Mouse (Mus musculus) left cerebral cortex, postnatal 10 days (tissue): Measurements from ENCODE around the gene Ano1. TPM values are rescaled to one million over a fixed set of nuclear protein-coding genes. Genes with fewer than 3 reads are reported as not detected.

Experiments
- DNase-seq, 2 experiments: peaks; one replicate each; pipeline ENCODE4 v3.0.0; 2021 to 2022; ENCODE audit warnings: low spot score in 2 of 2, mixed read lengths in 1 of 2; ENCODE audit errors: extremely low spot score in 1 of 2
- intact Hi-C: fragments of 180-260 bp; cut with DNase I; formaldehyde crosslinking; loops from one replicate; pipeline ENCODE4 v1.15.1; 2025
- total RNA-seq, 2 experiments: library from RNA; stranded (reverse); gene quantifications; 2 replicates each; pipeline ENCODE4 v1.2.3; 2021

Ano1 gene
- total RNA-seq, 2 experiments from 2014 or later, result 3.0 to 4.8 TPM

DNA sequence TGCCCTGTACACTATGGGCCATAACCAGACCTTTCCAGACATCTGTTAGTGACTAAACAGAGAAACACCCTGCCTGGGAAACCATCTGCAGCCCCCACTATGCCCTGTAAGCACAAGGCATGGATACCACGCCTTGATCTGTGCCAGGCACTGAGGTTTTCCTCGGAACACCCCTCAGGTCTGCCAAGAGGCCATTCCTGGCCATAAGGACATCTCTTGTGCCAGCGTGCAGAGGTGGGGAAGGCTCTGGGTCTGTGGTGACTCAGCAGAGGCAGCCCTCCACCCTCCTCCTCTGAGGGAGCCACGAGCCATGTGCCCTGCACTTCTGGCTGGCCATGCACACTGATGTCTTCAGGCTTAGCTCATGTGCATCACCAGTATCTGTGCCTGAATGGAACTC lies 138.9 kb downstream of the Ano1 start:
- intact Hi-C loops, result no loop called here
- no peak for DNase-seq

DNA sequence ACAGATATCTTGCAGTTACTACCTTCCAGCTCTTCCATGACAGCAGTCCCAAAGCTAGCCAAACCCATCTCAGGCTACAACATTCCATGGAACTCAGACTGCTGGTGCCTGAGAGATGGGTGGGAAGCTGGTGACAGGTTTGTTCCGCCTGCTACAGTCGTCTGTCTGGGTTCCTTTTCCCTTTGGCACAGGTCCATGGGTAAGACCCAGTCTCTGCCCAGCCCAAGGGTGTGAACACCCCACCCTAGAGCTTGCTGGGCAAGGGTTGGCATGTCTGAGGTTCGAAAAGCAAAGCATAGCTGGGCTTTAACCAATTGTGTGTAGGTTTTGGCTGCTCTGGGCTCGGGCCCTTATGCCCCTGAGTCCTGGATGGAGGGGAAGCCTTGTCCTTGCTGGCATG lies 139.4 kb downstream of the Ano1 start:
- intact Hi-C loops, result no loop called here
- no peak for DNase-seq

DNA sequence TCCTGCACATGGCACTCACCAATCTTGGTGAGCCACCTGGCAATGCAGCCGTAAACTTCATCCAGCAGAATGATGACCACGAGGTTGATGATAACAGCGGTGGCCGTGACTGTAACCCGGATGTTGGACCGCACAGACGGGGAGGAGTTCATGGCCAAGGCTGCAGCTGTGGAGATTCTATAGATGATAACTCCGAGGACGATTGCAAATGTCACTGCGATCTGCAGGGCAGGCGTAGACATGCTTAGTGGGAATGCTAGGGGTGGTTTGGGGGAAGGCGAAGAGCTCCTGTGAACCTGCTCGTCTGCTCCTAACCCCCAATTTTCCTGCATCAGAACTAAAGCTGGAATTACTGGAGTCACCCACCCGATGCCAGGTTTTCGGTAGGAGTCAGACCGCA lies 140.2 kb downstream of the Ano1 start:
- no peak for DNase-seq
- intact Hi-C loops, result no loop called here

DNA sequence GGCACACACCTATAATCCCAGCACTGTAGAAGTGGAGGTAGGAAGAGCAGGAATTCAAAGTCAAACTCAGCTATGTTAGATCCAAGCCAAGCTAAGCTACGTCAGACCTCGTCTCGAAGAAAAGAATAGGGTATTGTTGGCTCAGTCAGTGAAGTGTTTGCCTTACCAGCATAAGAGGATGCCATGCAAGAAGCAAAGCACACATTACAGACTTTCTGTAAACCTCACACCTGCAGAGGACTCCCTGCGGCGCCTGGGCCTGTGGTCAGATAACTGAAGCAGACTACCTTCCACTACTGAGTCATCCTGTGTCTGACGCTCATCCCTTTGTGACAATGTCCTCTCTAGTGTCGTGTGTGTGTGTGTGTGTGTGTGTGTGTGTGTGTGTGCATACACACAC lies 142.2 kb downstream of the Ano1 start:
- no peak for DNase-seq
- intact Hi-C loops, result no loop called here

DNA sequence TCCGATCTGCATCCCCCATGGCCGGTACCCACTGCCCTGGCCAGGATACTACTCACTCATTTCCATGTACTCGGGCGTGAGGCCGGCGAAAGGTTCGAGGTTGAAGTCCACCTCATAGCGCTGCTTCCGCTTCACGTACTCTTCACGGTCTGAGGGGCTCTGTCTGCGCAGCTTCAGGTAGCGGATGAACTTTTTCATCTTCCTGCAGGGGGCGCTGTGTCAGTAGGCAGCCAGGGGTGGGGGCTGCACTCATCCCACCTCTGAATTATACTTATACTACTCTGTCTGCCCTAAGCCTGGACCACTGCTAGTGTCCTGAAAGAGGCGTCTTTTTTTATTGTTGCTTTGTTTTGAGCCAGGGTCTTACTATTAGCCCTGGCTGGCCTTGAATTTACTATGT lies 143.9 kb downstream of the Ano1 start:
- intact Hi-C loops, result no loop called here
- DNase-seq, result no peak

DNA sequence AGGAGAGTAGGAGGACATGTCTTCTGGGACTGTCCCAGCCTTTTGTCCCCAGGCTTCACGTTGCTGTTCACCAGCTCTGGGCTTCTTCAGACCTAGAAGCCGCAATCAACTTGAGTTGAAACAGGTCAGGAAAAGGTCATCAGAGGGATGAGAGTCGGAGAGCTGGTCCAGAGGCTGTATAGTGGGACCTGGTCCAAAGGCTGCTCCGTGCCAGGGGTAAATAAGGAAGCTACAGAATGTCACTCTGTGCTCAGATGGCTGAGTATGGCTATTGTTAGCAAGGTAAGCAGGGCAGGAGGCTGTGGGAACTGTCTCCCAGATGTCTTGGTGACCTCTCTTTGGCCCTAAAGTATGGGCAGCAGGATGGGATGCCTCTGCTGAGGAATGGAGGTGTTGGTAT lies 147.0 kb downstream of the Ano1 start:
- intact Hi-C loops, result no loop called here
- no peak for DNase-seq

DNA sequence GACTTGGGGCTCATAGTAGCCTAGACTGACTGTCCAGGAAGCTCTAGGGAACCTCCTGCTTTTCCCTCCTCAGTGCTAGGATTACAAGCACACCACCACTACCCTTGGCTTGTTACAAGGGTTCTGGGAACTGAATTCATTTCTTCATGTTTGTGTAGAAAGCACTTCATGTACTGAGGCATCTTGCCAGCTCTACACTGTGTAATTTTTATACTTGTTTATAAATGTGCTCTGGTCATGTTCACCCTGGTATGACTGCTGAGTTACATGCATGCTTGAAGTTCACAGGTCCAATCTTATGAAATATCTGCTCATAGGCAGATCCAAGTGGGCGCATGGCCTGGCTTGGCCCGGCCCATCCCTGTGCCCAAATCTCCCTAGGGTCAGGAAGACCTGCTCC lies 147.5 kb downstream of the Ano1 start:
- no peak for DNase-seq
- intact Hi-C loops, result no loop called here

DNA sequence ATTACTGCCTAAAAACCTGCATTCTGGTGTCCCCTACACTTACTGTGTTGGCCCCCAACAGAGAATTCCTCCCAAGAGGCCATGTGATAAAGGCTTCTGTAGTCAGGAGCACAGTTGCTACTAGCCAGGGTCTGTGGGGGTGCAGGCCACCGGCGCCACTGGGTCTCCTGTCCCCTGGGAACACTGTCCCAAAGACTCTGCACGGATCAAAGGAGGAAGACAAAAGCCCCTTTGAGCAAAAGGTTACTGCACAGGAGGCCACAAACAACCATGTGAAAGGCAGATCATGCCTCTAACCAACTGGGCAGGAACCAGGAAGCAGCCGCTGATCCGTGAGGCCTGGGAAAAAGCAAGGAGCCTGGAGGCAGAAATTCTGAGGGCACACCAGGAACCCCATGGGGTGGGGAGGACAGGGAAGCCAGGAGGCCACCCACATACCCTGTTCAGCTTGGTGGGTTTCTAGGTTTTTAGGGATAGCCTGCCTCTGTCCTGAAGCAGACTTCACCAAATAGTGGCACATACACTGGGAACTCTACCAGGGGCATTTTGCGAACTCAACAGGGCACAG lies 151.4 kb downstream of the Ano1 start:
- DNase-seq, result no peak
- intact Hi-C loops, result no loop called here

DNA sequence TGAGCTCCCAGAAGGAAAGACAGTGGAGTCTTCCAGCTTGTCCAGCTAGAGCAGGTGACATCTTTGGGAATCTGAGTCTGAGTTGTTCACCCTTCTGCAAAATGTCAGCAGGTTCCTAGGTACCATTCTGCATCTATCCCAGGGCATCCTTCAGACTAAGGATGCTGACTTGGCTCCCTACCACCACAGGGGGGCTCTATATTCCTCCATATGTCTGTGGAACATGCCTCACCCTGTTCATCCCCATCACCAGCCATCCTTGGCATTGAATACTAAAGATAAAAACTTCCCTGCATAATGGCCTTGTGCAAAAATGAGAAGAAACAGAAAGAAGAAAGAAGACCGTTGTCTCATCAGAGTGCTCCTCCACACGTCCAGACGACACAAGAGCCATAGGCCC lies 162.3 kb downstream of the Ano1 start:
- peak in 1 of 2 experiments; percentile 31 for DNase-seq
- intact Hi-C loops, result loop anchor here (1.0 to 5.0 kb wide), 3 partner anchors 187 to 318 kb away; no protein-coding TSS in a partner anchor

DNA sequence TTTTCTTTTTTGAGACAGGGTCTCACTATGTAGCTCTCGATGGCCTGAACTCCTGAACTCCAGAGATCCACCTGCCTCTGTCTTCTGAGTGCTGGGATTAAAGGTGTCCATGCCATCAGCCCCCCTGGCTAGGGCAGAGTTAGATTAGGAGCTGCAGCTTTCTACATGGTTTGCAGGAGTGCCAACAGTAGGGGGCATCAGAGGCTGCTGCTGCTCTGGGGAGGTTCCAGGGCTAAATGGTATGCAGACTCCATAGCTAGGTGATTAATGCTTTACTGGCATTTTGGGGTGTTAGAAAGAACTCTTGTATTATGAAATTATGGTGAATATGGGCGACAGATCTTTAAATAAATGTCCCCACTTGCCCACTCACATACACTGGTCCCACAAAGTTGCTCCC lies 164.5 kb downstream of the Ano1 start:
- DNase-seq, result peak in 1 of 2 experiments; percentile 58
- intact Hi-C loops, result loop anchor here (5.0 kb wide), 2 partner anchors 305 to 320 kb away; no protein-coding TSS in a partner anchor

DNA sequence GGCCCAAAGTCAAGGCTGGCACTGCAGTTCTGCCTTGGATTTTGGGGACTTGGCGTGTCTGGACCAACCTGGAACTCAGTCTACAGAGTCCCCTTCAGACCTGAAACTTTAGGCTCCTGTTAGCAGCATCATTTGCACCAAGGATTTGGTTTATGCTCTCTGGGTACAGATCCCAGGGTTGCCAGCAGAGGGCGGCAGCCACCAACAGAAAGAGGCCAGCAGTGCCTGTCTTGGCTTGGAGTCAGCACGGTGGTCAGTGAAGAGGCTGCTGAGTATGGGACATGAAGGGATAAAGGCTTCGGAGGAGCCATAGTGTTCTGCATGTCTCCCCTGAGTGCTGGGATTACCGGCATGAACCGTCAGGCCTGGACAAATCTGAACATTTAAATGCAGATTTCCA lies 166.1 kb downstream of the Ano1 start:
- peak; percentile 56 to 83 for DNase-seq
- intact Hi-C loops, result loop anchor here (1.0 to 5.0 kb wide), 3 partner anchors 191 to 322 kb away; no protein-coding TSS in a partner anchor

DNA sequence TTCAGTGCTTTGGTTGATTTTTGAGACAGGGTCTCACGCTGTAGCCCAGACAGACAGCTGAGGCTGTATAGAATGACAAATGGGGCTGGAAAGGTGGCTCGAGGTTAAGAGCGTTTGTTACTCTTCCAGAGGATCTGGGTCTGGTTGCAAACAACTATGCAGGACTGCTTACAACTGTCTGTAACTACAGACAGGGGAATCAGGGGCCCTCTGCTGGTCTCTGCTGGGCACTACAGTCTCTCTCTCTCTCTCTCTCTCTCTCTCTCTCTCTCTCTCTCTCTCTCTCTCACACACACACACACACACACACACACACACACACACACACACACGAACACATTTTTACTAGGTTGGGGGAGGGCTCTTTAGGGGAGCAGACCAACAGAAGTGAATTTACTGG lies 168.2 kb downstream of the Ano1 start:
- intact Hi-C loops, result no loop called here
- DNase-seq, result peak in 1 of 2 experiments; percentile 65

DNA sequence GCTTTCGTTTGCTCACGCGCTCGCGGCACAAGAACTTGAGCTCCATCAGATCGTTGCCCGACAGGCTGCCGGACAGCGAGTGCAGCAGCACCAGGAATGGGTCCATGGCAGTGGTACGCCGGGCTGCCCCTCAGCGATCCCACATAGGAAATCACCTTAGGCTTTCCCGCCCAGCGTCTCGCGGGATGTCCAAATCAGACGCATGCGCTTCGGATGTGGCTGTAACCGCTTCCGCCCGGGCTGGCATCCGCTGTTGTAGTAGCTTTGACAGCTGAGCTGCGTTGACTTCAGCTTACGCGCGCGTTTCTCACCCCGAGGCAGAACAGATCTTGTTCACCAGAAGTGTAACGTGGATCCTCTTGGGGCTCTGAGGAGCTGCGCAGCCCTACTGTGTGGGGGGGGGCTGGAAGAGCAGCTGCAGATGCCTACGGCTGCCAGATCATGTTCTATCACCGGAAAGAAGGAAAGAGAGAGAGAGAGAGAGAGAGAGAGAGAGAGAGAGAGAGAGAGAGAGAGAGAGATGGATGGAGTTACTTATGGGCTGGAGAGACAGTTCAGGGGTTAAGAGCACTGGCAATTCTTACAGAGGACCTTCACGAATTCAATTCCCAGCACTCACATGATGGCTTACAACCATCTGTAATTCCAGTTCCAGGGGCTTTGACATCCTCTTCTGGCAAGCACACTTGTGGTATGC lies 169.3 kb downstream of the Ano1 start, which contains the start of gene Fadd:
Gene Fadd, minus strand, starts transcription at position 180 of the 697 bp plus-strand sequence.
- peak; percentile 93 to 96 for DNase-seq
- intact Hi-C loops, result no loop called here

DNA sequence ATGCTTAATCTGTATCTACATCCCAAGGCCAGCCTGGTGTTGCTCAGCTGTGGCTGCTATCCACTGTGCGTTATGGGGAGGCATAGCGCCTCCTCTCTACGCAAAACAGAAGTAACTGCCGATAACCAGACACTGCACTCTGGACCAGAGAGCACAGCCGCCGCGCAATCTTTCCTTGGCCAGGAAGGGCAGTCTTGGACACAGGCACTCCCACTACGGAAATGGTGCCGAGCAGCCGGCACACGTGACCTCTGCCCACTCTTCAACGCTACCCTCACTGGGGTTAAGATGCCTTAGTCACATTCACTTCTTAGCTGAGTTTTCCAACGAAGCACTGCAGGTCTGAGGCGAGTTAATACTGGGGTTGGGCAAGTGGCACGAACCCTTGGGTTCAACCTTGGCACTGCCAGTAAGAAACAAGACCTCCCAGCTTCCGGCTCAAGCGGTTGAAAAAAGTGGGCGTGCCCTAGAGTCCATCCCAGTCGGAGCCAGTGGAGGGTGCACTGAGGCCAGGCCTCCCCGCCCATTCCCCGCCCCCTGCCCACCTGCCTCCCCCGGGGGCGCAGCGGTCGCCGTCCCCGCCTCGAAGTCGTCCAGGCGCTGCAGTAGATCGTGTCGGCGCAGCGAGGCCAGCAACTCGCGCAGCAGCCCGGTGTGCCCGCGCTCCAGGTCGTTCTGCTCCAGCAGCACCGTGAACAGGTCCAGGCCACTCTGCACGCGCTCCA lies 170.1 kb downstream of the Ano1 start:
- intact Hi-C loops, result no loop called here
- DNase-seq, result peak; percentile 52 to 85

DNA sequence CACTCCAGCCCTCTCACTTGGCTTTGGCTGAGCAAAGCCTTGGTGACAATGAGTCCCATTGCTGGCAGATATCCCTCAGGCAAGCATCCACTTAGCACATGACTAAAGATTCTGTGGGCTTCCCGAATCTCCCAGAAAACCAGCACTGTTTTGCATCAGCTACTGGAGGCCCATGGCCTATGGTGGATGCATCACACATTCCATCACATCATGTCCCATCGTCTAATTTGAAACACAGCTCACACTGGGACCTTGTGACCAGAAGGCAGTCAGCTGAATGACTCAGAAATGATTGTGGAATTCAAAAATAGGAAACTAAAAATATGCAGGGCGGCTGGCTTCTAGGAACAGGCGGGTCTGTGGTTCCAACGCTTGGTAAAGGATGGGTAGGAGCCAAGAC lies 173.9 kb downstream of the Ano1 start:
- no peak for DNase-seq

DNA sequence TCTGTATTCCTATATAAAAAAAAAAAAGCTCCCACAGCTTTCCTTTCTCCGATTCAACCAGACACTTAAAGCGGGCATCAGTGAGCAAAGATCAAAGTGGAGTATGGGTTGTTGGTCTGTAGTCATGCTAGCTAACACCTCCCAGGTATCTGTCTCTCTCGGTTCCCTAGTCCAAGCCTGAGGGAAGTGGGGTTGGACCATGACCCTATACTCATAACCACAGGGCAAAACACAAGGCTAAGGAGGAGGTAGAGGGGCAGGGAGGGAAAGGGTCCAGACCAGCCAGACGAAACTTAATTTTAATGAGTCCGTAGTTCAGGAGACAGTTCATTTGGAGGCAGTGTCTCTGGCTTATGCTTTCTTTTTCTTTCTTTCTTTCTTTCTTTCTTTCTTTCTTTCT lies 179.5 kb downstream of the Ano1 start:
- intact Hi-C loops, result no loop called here

More for the DNA sequence above, 173.9 kb downstream of the Ano1 start:
- intact Hi-C loops, result no loop called here

DNA sequence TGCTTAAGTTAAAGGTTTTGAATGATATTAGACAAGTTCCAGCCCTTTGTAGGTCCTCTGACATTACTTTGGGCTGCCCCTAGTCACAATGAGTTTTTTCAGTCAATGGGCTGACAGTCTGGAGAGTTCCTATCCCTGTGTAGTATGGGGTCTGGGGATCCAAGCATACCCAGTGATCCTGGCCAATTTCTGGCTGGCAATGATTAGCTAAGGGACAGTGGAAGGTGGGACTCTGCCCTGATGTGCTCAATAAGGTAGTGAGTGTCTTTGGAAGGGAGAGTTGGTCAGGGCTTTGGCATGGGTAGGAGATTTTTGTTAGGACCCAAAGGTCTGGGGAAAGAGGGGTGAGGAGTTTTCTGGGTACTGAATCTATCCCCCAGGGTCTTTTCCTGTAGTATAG lies 180.2 kb downstream of the Ano1 start:
- intact Hi-C loops, result no loop called here
- DNase-seq, result no peak

More for the DNA sequence above, 179.5 kb downstream of the Ano1 start:
- DNase-seq, result no peak

DNA sequence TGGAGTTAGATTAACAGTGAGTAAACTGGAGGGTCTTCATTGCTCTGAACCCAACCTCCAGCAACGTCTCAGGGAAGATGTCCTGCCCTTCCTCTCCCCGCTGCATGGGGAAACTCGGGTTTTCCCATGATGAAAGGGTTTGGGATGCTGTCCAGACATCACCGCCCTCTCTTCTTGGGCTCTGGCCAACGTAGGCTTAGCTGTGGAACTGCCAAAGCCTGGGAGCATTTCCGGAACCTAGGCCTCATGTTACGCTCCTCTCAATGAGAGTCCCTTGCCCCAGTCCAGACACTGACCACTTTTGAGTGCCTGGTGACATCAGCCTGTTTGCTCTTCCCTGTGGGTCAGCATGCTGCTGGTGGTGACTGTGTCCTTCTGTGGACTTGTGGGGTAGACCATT lies 182.3 kb downstream of the Ano1 start:
- intact Hi-C loops, result no loop called here
- DNase-seq, result peak in 1 of 2 experiments; percentile 65

DNA sequence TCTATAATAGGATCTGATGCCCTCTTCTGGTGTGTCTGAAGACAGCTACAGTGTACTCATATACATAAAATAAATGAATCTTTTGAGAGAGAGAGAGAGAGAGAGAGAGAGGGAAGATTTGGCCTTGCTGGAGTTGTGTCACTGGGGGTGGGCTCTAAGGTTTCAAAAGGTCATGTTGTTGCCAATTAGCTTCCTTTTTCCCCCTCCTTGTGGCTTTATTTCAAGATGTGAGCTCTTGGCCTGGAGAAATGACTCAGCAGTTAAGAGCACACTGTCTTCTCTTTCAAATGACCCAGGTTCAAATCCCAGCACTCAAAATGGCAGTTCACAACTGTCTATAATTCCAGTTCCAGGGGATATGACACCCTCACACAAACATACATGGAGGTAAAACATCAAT lies 183.7 kb downstream of the Ano1 start:
- intact Hi-C loops, result no loop called here
- DNase-seq, result no peak
